Mouse (Mus musculus): ENCODE data around the gene Arsg. TPM values are rescaled to one million over a fixed set of nuclear protein-coding genes. Genes with fewer than 3 reads are reported as not detected.

Gene Arsg
- total and polyA plus RNA-seq, 2 experiments from 2014 or later = 4.3 TPM

GRCm38 (mm10) chr11:109517330-109517729 is 44.2 kb downstream of the Arsg start:
- no peaks in the 10 kb centered on the region for H3K36me3 ChIP-seq (replicated peaks; ENCODE audit: control insufficient read depth, insufficient read depth, low read length)
- DNase-seq (ENCODE audit: low spot score) = no peak
- no peak for ATAC-seq (ENCODE audit: insufficient read depth, low read depth)
- WGBS = 83% methylated on average over 11 of the region's 11 CpGs
- no peak overlapping the region for H3K9ac ChIP-seq (replicated peaks; ENCODE audit: low read depth, low read length)
- H3K27me3 ChIP-seq (ENCODE audit: control insufficient read depth, insufficient read depth, low read length) = no peaks in the 10 kb centered on the region
- TF ChIP-seq EP300 (IDR thresholded peaks at IDR 0.05; ENCODE audit: low read depth) (no peak), CTCF (IDR thresholded peaks at IDR 0.05; ENCODE audit: low read depth) (no peak)
- H3K4me2 ChIP-seq (ENCODE audit: low read depth, low read length) = no peak overlapping the region
- no peaks in the 10 kb centered on the region for H3K4me1 ChIP-seq (ENCODE audit: control insufficient read depth, insufficient read depth)
- H3K9me3 ChIP-seq (replicated peaks; ENCODE audit: control insufficient read depth, low read length) = no peaks in the 10 kb centered on the region
- no peak overlapping the region for H3K27ac ChIP-seq (ENCODE audit: low read depth)
- no peak overlapping the region for H3K4me3 ChIP-seq (ENCODE audit: low read depth, low read length)

- Histone ChIP-seq H3K4me3 (ENCODE audit: low read depth, low read length) (no peak overlapping the region), H3K4me2 (ENCODE audit: low read depth, low read length) (no peak overlapping the region), H3K36me3 (replicated peaks; ENCODE audit: control insufficient read depth, insufficient read depth, low read length) (no peaks in the 10 kb centered on the region), H3K4me1 (ENCODE audit: control insufficient read depth, insufficient read depth) (no peaks in the 10 kb centered on the region), H3K9me3 (replicated peaks; ENCODE audit: control insufficient read depth, low read length) (no peaks in the 10 kb centered on the region), H3K9ac (replicated peaks; ENCODE audit: low read depth, low read length) (no peak overlapping the region), H3K27ac (ENCODE audit: low read depth) (no peak overlapping the region), H3K27me3 (ENCODE audit: control insufficient read depth, insufficient read depth, low read length) (no peaks in the 10 kb centered on the region)
- TF ChIP-seq CTCF (IDR thresholded peaks at IDR 0.05; ENCODE audit: low read depth) (no peak), EP300 (IDR thresholded peaks at IDR 0.05; ENCODE audit: low read depth) (no peak)
- WGBS = 73% methylated on average over 3 of the region's 3 CpGs
- ATAC-seq (ENCODE audit: insufficient read depth, low read depth) (no peak), DNase-seq (ENCODE audit: low spot score) (no peak)
These were observed 44.6 kb downstream of the Arsg start for GRCm38 (mm10) chr11:109517816-109518215.

GRCm38 (mm10) chr11:109520958-109521357 is 47.8 kb downstream of the Arsg start:
- H3K4me1 ChIP-seq (ENCODE audit: control insufficient read depth, insufficient read depth) = no peaks in the 10 kb centered on the region
- no peak overlapping the region for H3K4me2 ChIP-seq (ENCODE audit: low read depth, low read length)
- ATAC-seq (ENCODE audit: insufficient read depth, low read depth) (no peak), DNase-seq (ENCODE audit: low spot score) (no peak)
- no peak overlapping the region for H3K4me3 ChIP-seq (ENCODE audit: low read depth, low read length)
- no peaks in the 10 kb centered on the region for H3K27me3 ChIP-seq (ENCODE audit: control insufficient read depth, insufficient read depth, low read length)
- no peak overlapping the region for H3K27ac ChIP-seq (ENCODE audit: low read depth)
- H3K36me3 ChIP-seq (replicated peaks; ENCODE audit: control insufficient read depth, insufficient read depth, low read length) = no peaks in the 10 kb centered on the region
- no peaks in the 10 kb centered on the region for H3K9me3 ChIP-seq (replicated peaks; ENCODE audit: control insufficient read depth, low read length)
- TF ChIP-seq CTCF (IDR thresholded peaks at IDR 0.05; ENCODE audit: low read depth) (no peak), EP300 (IDR thresholded peaks at IDR 0.05; ENCODE audit: low read depth) (no peak)
- 49% methylated on average over 7 of the region's 7 CpGs for WGBS
- no peak overlapping the region for H3K9ac ChIP-seq (replicated peaks; ENCODE audit: low read depth, low read length)

GRCm38 (mm10) chr11:109524869-109525268 is 51.7 kb downstream of the Arsg start:
- Histone ChIP-seq H3K9me3 (replicated peaks; ENCODE audit: control insufficient read depth, low read length) (no peaks in the 10 kb centered on the region), H3K27me3 (ENCODE audit: control insufficient read depth, insufficient read depth, low read length) (no peaks in the 10 kb centered on the region), H3K4me1 (ENCODE audit: control insufficient read depth, insufficient read depth) (no peaks in the 10 kb centered on the region), H3K4me3 (ENCODE audit: low read depth, low read length) (no peak overlapping the region), H3K27ac (ENCODE audit: low read depth) (no peak overlapping the region), H3K9ac (replicated peaks; ENCODE audit: low read depth, low read length) (no peak overlapping the region), H3K36me3 (replicated peaks; ENCODE audit: control insufficient read depth, insufficient read depth, low read length) (no peaks in the 10 kb centered on the region), H3K4me2 (ENCODE audit: low read depth, low read length) (no peak overlapping the region)
- ATAC-seq (ENCODE audit: insufficient read depth, low read depth) = no peak
- no peak for TF ChIP-seq EP300 (IDR thresholded peaks at IDR 0.05; ENCODE audit: low read depth)
- TF ChIP-seq CTCF (IDR thresholded peaks at IDR 0.05; ENCODE audit: low read depth) = no peak
- no peak for DNase-seq (ENCODE audit: low spot score)
- 80% methylated on average over 5 of the region's 5 CpGs for WGBS

GRCm38 (mm10) chr11:109525571-109525970 is 52.4 kb downstream of the Arsg start:
- no peak overlapping the region for H3K27ac ChIP-seq (ENCODE audit: low read depth)
- no peak overlapping the region for H3K9ac ChIP-seq (replicated peaks; ENCODE audit: low read depth, low read length)
- H3K36me3 ChIP-seq (replicated peaks; ENCODE audit: control insufficient read depth, insufficient read depth, low read length) = no peaks in the 10 kb centered on the region
- DNase-seq (ENCODE audit: low spot score) (no peak), ATAC-seq (ENCODE audit: insufficient read depth, low read depth) (no peak)
- H3K9me3 ChIP-seq (replicated peaks; ENCODE audit: control insufficient read depth, low read length) = no peaks in the 10 kb centered on the region
- WGBS = 79% methylated on average over 4 of the region's 4 CpGs
- H3K4me2 ChIP-seq (ENCODE audit: low read depth, low read length) = no peak overlapping the region
- TF ChIP-seq EP300 (IDR thresholded peaks at IDR 0.05; ENCODE audit: low read depth) (no peak), CTCF (IDR thresholded peaks at IDR 0.05; ENCODE audit: low read depth) (no peak)
- no peak overlapping the region for H3K4me3 ChIP-seq (ENCODE audit: low read depth, low read length)
- H3K27me3 ChIP-seq (ENCODE audit: control insufficient read depth, insufficient read depth, low read length) = no peaks in the 10 kb centered on the region
- H3K4me1 ChIP-seq (ENCODE audit: control insufficient read depth, insufficient read depth) = no peaks in the 10 kb centered on the region

GRCm38 (mm10) chr11:109530030-109530429 is 56.9 kb downstream of the Arsg start:
- Histone ChIP-seq H3K9me3 (replicated peaks; ENCODE audit: control insufficient read depth, low read length) (no peaks in the 10 kb centered on the region), H3K4me1 (ENCODE audit: control insufficient read depth, insufficient read depth) (no peaks in the 10 kb centered on the region), H3K36me3 (replicated peaks; ENCODE audit: control insufficient read depth, insufficient read depth, low read length) (no peaks in the 10 kb centered on the region), H3K27ac (ENCODE audit: low read depth) (no peak overlapping the region), H3K27me3 (ENCODE audit: control insufficient read depth, insufficient read depth, low read length) (no peaks in the 10 kb centered on the region), H3K4me3 (ENCODE audit: low read depth, low read length) (no peak overlapping the region), H3K4me2 (ENCODE audit: low read depth, low read length) (no peak overlapping the region), H3K9ac (replicated peaks; ENCODE audit: low read depth, low read length) (no peak overlapping the region)
- TF ChIP-seq EP300 (IDR thresholded peaks at IDR 0.05; ENCODE audit: low read depth) (no peak), CTCF (IDR thresholded peaks at IDR 0.05; ENCODE audit: low read depth) (no peak)
- 67% methylated on average over 4 of the region's 4 CpGs for WGBS
- DNase-seq (ENCODE audit: low spot score) (no peak), ATAC-seq (ENCODE audit: insufficient read depth, low read depth) (no peak)
